Mouse (Mus musculus) G1E (cell line): ENCODE data around the gene Msantd2.

ENCODE experiments used
- CTCF ChIP-seq: IDR thresholded peaks from 2 replicates; pipeline ENCODE4 v1.5.1; 2012; ENCODE audit warnings: low read depth, low read length, inconsistent platforms, mixed read lengths
- GATA1 ChIP-seq: IDR thresholded peaks from 2 replicates; pipeline ENCODE4 v1.6.1; 2012; ENCODE audit warnings: borderline replicate concordance, low read length, inconsistent platforms, mixed read lengths
- GATA2 ChIP-seq: IDR thresholded peaks from 2 replicates; pipeline ENCODE4 v1.6.1; 2012; ENCODE audit warnings: low read depth, low read length, inconsistent platforms, borderline replicate concordance
- TAL1 ChIP-seq: conservative IDR thresholded peaks from 2 replicates; pipeline ENCODE4 v1.6.1; 2012; ENCODE audit warnings: low read depth, low read length, inconsistent platforms, mixed read lengths

DNA sequence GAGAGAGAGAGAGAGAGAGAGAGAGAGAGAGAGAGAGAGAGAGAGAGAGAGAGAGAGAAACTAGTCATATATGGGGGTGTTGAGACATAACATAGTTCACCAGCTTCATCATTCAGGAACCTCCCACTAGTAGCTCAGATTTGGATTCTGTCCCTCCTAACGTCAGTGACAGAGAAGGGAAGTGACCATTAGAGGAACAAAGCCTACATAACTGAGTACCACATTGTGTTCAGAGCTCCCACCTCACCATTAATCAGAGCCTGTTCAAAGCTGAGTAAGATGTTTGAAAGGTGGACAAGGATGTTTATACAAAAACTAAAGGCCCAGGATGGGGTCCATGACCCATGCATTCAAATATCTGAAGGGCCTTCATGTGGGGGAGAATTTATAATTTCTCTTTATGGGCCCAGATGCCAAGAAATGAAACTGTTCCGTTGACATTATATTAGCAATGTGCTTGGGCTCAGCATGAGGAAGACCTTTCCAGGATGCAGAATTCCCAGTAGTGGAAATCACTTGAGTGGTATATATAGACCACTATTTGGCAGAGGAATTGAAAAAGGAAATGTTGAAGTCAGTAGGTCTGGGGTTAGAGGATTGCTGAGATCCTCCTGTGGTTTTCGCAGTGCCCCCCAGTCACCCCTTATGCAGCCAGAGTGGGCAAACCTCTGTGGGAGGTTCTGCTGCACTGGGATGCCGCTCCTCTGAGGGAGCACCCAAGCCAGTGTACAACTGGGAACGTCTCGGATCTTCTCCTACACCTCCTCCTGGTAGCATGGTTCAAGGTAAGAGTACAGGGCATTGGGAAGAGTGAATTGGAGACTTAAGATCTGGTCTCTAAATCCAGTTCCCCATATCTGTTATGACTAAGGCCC is 51.8 kb downstream of the Msantd2 start:
- TF ChIP-seq CTCF = no peak
- TF ChIP-seq GATA1 = no peak
- TF ChIP-seq TAL1 = no peak
- no peak for TF ChIP-seq GATA2
